Mouse (Mus musculus): ENCODE results near the gene Aldh1a7. TPM values are rescaled to one million over a fixed set of nuclear protein-coding genes. Genes with fewer than 3 reads are reported as not detected.
A peak's percentile ranks its signal among the peaks of the same experiment; 100 is the strongest.

The Aldh1a7 gene
- polyA plus RNA-seq, 1 experiment from 2014 or later, result 17.0 TPM

DNA sequence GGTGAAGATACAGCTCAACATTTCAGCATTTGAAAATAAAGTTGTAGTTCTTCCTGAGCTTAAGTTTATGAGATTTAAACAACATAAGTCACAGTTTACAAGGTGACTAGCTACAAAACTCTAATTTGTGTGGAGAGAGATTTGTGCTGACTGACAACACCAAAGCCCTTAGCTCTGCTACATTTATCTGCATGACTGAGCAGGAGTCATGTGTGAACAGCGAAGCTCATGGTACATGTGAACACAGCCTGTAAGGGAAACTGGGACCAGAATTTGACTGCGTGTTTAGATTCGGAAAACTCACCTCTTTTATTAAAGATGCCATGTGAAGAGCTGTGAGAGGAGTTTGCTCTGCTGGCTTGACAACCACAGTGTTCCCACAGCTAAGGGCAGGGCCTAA lies 11.7 kb downstream of the Aldh1a7 start:
- H3K4me2 ChIP-seq (ENCODE audit: low read depth, low read length), result no peak overlapping the region
- 93% methylated on average over 3 of the region's 3 CpGs for WGBS
- no peak for ATAC-seq

DNA sequence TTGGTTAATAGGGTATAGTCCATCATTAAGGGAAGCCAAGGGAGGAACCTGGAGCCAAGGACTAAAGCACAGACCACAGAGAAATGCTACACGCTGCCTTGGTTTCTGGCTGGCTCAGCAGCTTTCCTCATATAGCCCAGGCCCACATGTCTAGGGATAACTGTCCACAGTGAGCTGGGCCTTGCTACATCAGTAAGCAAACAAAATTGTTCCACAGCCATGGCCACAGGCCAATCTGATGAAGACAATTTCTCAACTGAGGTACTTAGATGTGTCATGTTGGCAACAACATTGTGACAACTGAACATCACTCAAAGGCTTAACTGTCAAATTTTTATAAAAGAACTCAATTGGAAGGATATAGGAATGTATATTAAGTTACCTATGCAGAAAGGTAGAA lies 12.3 kb downstream of the Aldh1a7 start:
- no peak for ATAC-seq
- Histone ChIP-seq H3K27me3 (replicated peaks; ENCODE audit: control insufficient read depth, insufficient read depth, low read length) (no peaks in the 10 kb centered on the region), H3K4me1 (ENCODE audit: control insufficient read depth, insufficient read depth, low read length) (no peaks in the 10 kb centered on the region), H3K36me3 (ENCODE audit: control insufficient read depth, insufficient read depth, low read length) (no peaks in the 10 kb centered on the region), H3K9me3 (ENCODE audit: control insufficient read depth, low read length) (no peaks in the 10 kb centered on the region), H3K9ac (ENCODE audit: low read depth, low read length) (no peak overlapping the region), H3K4me3 (ENCODE audit: low read length) (no peak overlapping the region), H3K27ac (ENCODE audit: low read length) (no peak overlapping the region), H3K4me2 (ENCODE audit: low read depth, low read length) (no peak overlapping the region)
- WGBS, result 88% methylated on average over 1 of the region's 1 CpGs

More for the DNA sequence above, 11.7 kb downstream of the Aldh1a7 start:
- no peaks in the 10 kb centered on the region for H3K9me3 ChIP-seq (ENCODE audit: control insufficient read depth, low read length)
- no peaks in the 10 kb centered on the region for H3K36me3 ChIP-seq (ENCODE audit: control insufficient read depth, insufficient read depth, low read length)
- H3K9ac ChIP-seq (ENCODE audit: low read depth, low read length), result no peak overlapping the region
- H3K27ac ChIP-seq (ENCODE audit: low read length), result no peak overlapping the region
- no peak overlapping the region for H3K4me3 ChIP-seq (ENCODE audit: low read length)
- no peaks in the 10 kb centered on the region for H3K27me3 ChIP-seq (replicated peaks; ENCODE audit: control insufficient read depth, insufficient read depth, low read length)
- no peaks in the 10 kb centered on the region for H3K4me1 ChIP-seq (ENCODE audit: control insufficient read depth, insufficient read depth, low read length)

DNA sequence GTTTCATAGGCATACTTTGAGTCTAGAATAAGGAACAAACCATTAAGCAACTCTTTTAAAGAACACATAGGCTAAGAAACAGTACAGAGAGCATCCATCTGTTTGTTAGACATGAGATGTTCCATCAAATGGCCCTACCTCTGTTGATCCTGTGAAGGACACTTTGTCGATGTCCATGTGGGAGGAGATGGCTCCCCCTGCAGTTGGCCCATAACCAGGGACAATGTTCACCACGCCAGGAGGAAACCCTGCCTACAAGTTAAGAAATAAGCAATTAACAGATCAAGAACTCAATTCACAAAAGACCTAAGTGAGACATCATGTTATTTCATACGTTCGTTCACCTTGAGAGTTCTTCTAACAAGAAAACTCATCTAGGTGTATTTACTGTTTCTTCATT lies 12.8 kb downstream of the Aldh1a7 start:
- no peaks in the 10 kb centered on the region for H3K36me3 ChIP-seq (ENCODE audit: control insufficient read depth, insufficient read depth, low read length)
- no peaks in the 10 kb centered on the region for H3K4me1 ChIP-seq (ENCODE audit: control insufficient read depth, insufficient read depth, low read length)
- H3K27me3 ChIP-seq (replicated peaks; ENCODE audit: control insufficient read depth, insufficient read depth, low read length), result no peaks in the 10 kb centered on the region
- ATAC-seq, result no peak
- no peak overlapping the region for H3K9ac ChIP-seq (ENCODE audit: low read depth, low read length)
- WGBS, result 88% methylated on average over 4 of the region's 4 CpGs
- no peak overlapping the region for H3K4me2 ChIP-seq (ENCODE audit: low read depth, low read length)
- no peak overlapping the region for H3K4me3 ChIP-seq (ENCODE audit: low read length)
- H3K27ac ChIP-seq (ENCODE audit: low read length), result no peak overlapping the region
- no peaks in the 10 kb centered on the region for H3K9me3 ChIP-seq (ENCODE audit: control insufficient read depth, low read length)

DNA sequence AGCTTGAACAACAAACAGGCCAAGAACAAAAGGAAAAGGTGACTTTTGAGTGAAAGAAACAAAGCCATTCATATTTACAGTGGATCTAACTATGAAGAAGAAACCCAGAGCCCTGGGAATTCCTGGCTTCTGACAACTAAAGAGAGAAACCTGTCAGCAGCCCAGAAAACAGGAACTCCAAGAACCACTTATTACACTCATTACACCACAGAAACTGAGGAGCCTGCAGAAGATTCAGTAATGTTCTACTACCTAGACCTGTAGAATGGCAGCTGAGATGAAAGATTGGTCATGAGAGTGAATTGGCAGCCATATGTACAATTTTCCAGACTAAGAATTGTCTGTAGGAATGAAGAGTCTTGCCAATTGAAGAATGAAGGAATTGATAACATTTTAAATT lies 20.2 kb downstream of the Aldh1a7 start:
- no peak overlapping the region for H3K4me2 ChIP-seq (ENCODE audit: low read depth, low read length)
- H3K4me3 ChIP-seq (ENCODE audit: low read length), result no peak overlapping the region
- no peak overlapping the region for H3K27ac ChIP-seq (ENCODE audit: low read length)
- H3K27me3 ChIP-seq (replicated peaks; ENCODE audit: control insufficient read depth, insufficient read depth, low read length), result no peaks in the 10 kb centered on the region
- no peaks in the 10 kb centered on the region for H3K9me3 ChIP-seq (ENCODE audit: control insufficient read depth, low read length)
- H3K36me3 ChIP-seq (ENCODE audit: control insufficient read depth, insufficient read depth, low read length), result no peaks in the 10 kb centered on the region
- no peak overlapping the region for H3K9ac ChIP-seq (ENCODE audit: low read depth, low read length)
- no peaks in the 10 kb centered on the region for H3K4me1 ChIP-seq (ENCODE audit: control insufficient read depth, insufficient read depth, low read length)
- ATAC-seq, result no peak

DNA sequence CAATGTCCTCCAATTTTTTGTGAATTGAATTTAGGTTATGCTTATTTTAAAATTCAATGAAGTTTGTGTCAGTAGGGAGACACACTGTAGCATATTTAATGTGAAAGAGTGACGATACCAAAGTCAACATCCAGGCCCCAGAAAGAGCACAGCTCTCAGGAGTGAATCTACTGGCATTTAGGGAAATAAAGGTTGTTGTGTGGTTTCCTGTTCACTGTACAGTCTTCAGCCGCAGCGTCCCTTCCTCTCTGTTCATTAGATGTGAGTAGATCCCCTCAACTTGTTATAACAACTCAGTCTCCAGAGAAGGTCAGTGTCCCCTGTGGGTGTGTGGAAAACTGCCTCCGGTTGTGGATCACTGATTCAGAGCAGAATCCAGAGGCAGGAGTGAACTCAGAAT lies 20.6 kb downstream of the Aldh1a7 start:
- no peaks in the 10 kb centered on the region for H3K9me3 ChIP-seq (ENCODE audit: control insufficient read depth, low read length)
- H3K27ac ChIP-seq (ENCODE audit: low read length), result no peak overlapping the region
- H3K36me3 ChIP-seq (ENCODE audit: control insufficient read depth, insufficient read depth, low read length), result no peaks in the 10 kb centered on the region
- WGBS, result 86% methylated on average over 4 of the region's 4 CpGs
- H3K27me3 ChIP-seq (replicated peaks; ENCODE audit: control insufficient read depth, insufficient read depth, low read length), result no peaks in the 10 kb centered on the region
- no peak overlapping the region for H3K9ac ChIP-seq (ENCODE audit: low read depth, low read length)
- H3K4me3 ChIP-seq (ENCODE audit: low read length), result no peak overlapping the region
- no peak overlapping the region for H3K4me2 ChIP-seq (ENCODE audit: low read depth, low read length)
- no peaks in the 10 kb centered on the region for H3K4me1 ChIP-seq (ENCODE audit: control insufficient read depth, insufficient read depth, low read length)
- ATAC-seq, result no peak

DNA sequence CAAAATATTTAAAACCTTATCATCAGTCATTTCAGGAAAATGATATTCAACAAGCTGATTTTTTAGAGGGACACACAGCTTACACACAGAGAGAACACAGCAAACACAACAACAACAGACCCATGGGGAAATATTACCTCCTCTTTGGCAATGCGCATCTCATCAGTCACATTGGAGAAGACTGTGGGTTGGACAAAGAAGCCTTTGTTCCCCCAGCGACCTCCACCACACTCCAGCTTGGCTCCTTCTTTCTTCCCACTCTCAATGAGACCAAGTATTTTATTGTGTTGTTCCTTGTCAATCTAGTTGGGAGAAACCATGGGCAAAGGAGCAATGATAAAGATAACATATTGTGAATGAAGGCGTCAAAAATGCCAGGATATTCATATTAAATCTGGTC lies 25.3 kb downstream of the Aldh1a7 start:
- no peak overlapping the region for H3K4me3 ChIP-seq (ENCODE audit: low read length)
- no peaks in the 10 kb centered on the region for H3K9me3 ChIP-seq (ENCODE audit: control insufficient read depth, low read length)
- H3K4me2 ChIP-seq (ENCODE audit: low read depth, low read length), result no peak overlapping the region
- 80% methylated on average over 3 of the region's 3 CpGs for WGBS
- no peaks in the 10 kb centered on the region for H3K4me1 ChIP-seq (ENCODE audit: control insufficient read depth, insufficient read depth, low read length)
- no peaks in the 10 kb centered on the region for H3K27me3 ChIP-seq (replicated peaks; ENCODE audit: control insufficient read depth, insufficient read depth, low read length)
- no peak overlapping the region for H3K27ac ChIP-seq (ENCODE audit: low read length)
- no peaks in the 10 kb centered on the region for H3K36me3 ChIP-seq (ENCODE audit: control insufficient read depth, insufficient read depth, low read length)
- ATAC-seq, result no peak
- H3K9ac ChIP-seq (ENCODE audit: low read depth, low read length), result no peak overlapping the region

DNA sequence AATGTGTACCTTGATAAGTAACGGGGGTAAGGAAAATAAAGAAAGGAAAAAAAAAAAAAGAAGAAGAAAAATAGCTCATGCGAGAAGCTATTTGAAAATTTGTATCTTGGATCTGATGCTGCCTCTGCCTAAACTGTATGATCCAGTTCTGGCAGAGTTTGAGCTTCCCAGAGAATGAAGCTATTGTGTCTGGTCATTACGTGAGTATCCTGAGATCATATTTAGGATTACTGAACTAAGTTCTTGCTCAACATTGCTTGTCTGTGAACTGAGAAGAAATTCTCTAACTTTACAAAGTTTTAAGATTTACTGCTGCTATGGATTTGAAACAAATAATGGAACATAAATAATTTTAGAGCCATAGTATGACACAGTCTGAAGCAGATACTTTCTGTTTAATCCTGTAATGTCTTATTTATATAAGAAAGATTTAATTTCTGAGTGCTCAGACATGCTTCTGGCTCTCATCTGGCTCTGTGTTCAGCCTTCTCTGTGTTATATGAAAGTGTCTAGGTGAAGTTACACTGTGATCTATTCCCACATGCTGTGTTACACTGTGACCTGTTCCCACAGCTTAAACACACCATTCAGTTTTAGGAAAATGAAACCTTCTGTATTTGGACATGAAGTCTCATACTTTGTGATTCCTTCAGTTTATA lies 49.5 kb downstream of the Aldh1a7 start:
- Histone ChIP-seq H3K9ac (ENCODE audit: low read depth, low read length) (no peak overlapping the region), H3K27me3 (replicated peaks; ENCODE audit: control insufficient read depth, insufficient read depth, low read length) (no peaks in the 10 kb centered on the region), H3K27ac (ENCODE audit: low read length) (no peak overlapping the region), H3K4me2 (ENCODE audit: low read depth, low read length) (no peak overlapping the region), H3K36me3 (ENCODE audit: control insufficient read depth, insufficient read depth, low read length) (no peaks in the 10 kb centered on the region), H3K9me3 (ENCODE audit: control insufficient read depth, low read length) (no peaks in the 10 kb centered on the region), H3K4me3 (ENCODE audit: low read length) (no peak overlapping the region), H3K4me1 (ENCODE audit: control insufficient read depth, insufficient read depth, low read length) (no peaks in the 10 kb centered on the region)
- ATAC-seq, result peak; percentile 60
- 58% methylated on average over 3 of the region's 3 CpGs for WGBS

DNA sequence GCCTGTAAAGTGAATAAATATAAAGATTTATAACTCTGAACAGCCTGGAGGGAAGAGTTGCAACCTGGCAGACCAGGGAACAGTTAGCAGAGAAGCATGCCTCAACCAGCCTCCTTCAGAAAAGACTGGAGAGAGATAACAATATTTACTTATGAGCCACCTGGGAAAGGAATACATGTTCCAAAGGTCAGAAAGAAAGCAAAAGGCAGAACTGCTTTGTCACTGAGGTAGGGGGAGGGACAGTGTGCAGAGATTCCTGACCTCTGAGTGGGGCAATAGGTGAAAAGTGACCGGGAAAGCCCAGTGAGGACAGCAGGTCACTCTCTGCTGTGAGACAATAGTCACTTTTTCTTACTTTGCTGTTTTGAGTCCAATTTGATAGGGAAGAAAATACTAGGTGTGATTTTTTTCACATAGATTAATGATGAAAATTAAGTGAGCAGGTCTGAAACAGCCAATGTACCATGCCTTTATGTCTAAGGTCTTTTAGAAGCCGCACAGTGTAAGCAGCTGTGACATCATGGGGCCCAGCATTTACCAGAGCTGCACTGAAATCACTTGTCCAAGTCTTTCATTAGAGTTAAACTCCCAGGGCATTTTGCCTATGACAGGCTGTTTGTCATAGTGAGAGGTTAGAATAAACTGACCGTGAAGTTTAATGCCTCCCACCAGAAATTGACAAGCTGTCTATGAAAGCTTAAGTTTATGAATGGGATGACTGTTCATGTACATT lies 73.1 kb downstream of the Aldh1a7 start:
- peak; percentile 91 for ATAC-seq
- H3K36me3 ChIP-seq (ENCODE audit: control insufficient read depth, insufficient read depth, low read length), result no peaks in the 10 kb centered on the region
- no peak overlapping the region for H3K9ac ChIP-seq (ENCODE audit: low read depth, low read length)
- H3K27ac ChIP-seq (ENCODE audit: low read length), result peak overlapping the region; percentile 80
- no peaks in the 10 kb centered on the region for H3K27me3 ChIP-seq (replicated peaks; ENCODE audit: control insufficient read depth, insufficient read depth, low read length)
- peak overlapping the region; percentile 19; the same call in 1 of the 2 replicates for H3K4me2 ChIP-seq (ENCODE audit: low read depth, low read length)
- peaks cover 3% of the 10 kb centered on the region; the same call in 1 of the 2 replicates for H3K4me1 ChIP-seq (ENCODE audit: control insufficient read depth, insufficient read depth, low read length)
- H3K4me3 ChIP-seq (ENCODE audit: low read length), result no peak overlapping the region
- 29% methylated on average over 3 of the region's 3 CpGs for WGBS
- H3K9me3 ChIP-seq (ENCODE audit: control insufficient read depth, low read length), result no peaks in the 10 kb centered on the region

DNA sequence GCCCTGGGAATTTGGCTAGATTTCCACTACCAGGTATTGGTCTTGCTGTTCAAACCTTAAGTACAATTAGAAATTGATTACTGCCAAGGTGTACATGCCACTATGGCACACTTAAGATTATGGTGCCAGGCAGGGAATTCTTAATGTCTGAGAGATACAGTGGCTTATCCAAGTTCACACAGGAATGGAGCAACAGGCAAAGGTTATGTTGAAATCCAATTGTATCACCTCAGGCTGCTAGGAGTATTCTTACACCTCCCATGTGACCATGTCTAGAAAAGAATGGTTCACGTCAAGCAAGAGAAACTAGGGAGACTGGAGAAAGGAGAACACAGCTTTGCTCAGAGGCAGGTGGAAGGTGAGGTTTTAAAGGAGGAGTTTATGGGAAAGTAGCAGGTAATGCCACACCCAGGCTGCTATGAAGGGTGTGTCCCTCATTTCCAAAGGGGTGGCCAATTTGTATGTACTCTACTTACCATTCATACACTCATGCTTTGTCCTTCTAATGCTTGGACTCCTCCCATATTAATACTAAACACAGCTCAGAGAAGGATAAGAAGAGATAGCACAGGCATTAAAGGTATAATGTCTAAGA lies 74.2 kb downstream of the Aldh1a7 start:
- no peak overlapping the region for H3K9ac ChIP-seq (ENCODE audit: low read depth, low read length)
- WGBS, result 64% methylated on average over 1 of the region's 1 CpGs
- no peak overlapping the region for H3K4me2 ChIP-seq (ENCODE audit: low read depth, low read length)
- H3K9me3 ChIP-seq (ENCODE audit: control insufficient read depth, low read length), result no peaks in the 10 kb centered on the region
- peak overlapping the region; percentile 80 for H3K27ac ChIP-seq (ENCODE audit: low read length)
- ATAC-seq, result peak; percentile 39
- peaks cover 3% of the 10 kb centered on the region; the same call in 1 of the 2 replicates for H3K4me1 ChIP-seq (ENCODE audit: control insufficient read depth, insufficient read depth, low read length)
- H3K4me3 ChIP-seq (ENCODE audit: low read length), result no peak overlapping the region
- no peaks in the 10 kb centered on the region for H3K36me3 ChIP-seq (ENCODE audit: control insufficient read depth, insufficient read depth, low read length)
- H3K27me3 ChIP-seq (replicated peaks; ENCODE audit: control insufficient read depth, insufficient read depth, low read length), result no peaks in the 10 kb centered on the region

Measured in intestine, embryonic 16.5 days (tissue).